Mouse (Mus musculus): Measurements from ENCODE around the gene Irak3. TPM values are rescaled to one million over a fixed set of nuclear protein-coding genes. Genes with fewer than 3 reads are reported as not detected.
A peak's percentile ranks its signal among the peaks of the same experiment; 100 is the strongest.
"Not testable (repeated sequence)": the region's sequence is repeated elsewhere in the genome, so short reads cannot be mapped to it uniquely, and the experiment has no call there.

Irak3 gene
- polyA plus RNA-seq, 1 experiment: 0.80 TPM

GRCm38 (mm10) chr10:120164931-120165792 is 36.8 kb downstream of the Irak3 start:
- DNase-seq (ENCODE audit: extremely low spot score in 1 of 2, low spot score in 1 of 2): no peak

GRCm38 (mm10) chr10:120163490-120163889 is 38.4 kb downstream of the Irak3 start:
- DNase-seq (ENCODE audit: extremely low spot score in 1 of 2, low spot score in 1 of 2): no peak

GRCm38 (mm10) chr10:120162840-120163239 is 39.1 kb downstream of the Irak3 start:
- DNase-seq (ENCODE audit: extremely low spot score in 1 of 2, low spot score in 1 of 2): no peak

GRCm38 (mm10) chr10:120160533-120160932 is 41.4 kb downstream of the Irak3 start:
- no peak for DNase-seq (ENCODE audit: extremely low spot score in 1 of 2, low spot score in 1 of 2)

- no peak for DNase-seq (ENCODE audit: extremely low spot score in 1 of 2, low spot score in 1 of 2)
Observed at GRCm38 (mm10) chr10:120153911-120154310, 48.0 kb downstream of the Irak3 start.

GRCm38 (mm10) chr10:120151672-120152071 is 50.3 kb downstream of the Irak3 start:
- no peak for DNase-seq (ENCODE audit: extremely low spot score in 1 of 2, low spot score in 1 of 2)

- DNase-seq (ENCODE audit: extremely low spot score in 1 of 2, low spot score in 1 of 2): no peak
Observed at GRCm38 (mm10) chr10:120140916-120141516, 60.9 kb downstream of the Irak3 start.

- no peak for DNase-seq (ENCODE audit: extremely low spot score in 1 of 2, low spot score in 1 of 2)
Observed at GRCm38 (mm10) chr10:120140193-120140592, 61.7 kb downstream of the Irak3 start.

GRCm38 (mm10) chr10:120136020-120136562 is 65.8 kb downstream of the Irak3 start:
- DNase-seq (ENCODE audit: extremely low spot score in 1 of 2, low spot score in 1 of 2): no peak

- no peak for DNase-seq (ENCODE audit: extremely low spot score in 1 of 2, low spot score in 1 of 2)
Observed at GRCm38 (mm10) chr10:120133697-120134096, 68.2 kb downstream of the Irak3 start.

GRCm38 (mm10) chr10:120130621-120131020 is 71.3 kb downstream of the Irak3 start:
- peak in 1 of 2 experiments; percentile 84 for DNase-seq (ENCODE audit: extremely low spot score in 1 of 2, low spot score in 1 of 2)

GRCm38 (mm10) chr10:120128601-120129277 is 73.2 kb downstream of the Irak3 start:
- DNase-seq (ENCODE audit: extremely low spot score in 1 of 2, low spot score in 1 of 2): no peak

- DNase-seq (ENCODE audit: extremely low spot score in 1 of 2, low spot score in 1 of 2): no peak
Observed at GRCm38 (mm10) chr10:120125465-120125857, 76.5 kb downstream of the Irak3 start.

- DNase-seq (ENCODE audit: extremely low spot score in 1 of 2, low spot score in 1 of 2): peak; percentile 78 to 95
Observed at GRCm38 (mm10) chr10:120124801-120125464, 77.0 kb downstream of the Irak3 start.

GRCm38 (mm10) chr10:120123721-120124120 is 78.2 kb downstream of the Irak3 start:
- DNase-seq (ENCODE audit: extremely low spot score in 1 of 2, low spot score in 1 of 2): no peak

- DNase-seq (ENCODE audit: extremely low spot score in 1 of 2, low spot score in 1 of 2): no peak
Observed at GRCm38 (mm10) chr10:120115249-120115648, 86.7 kb downstream of the Irak3 start.

- no peak for DNase-seq (ENCODE audit: extremely low spot score in 1 of 2, low spot score in 1 of 2)
Observed at GRCm38 (mm10) chr10:120114493-120114892, 87.4 kb downstream of the Irak3 start.

- no peak for DNase-seq (ENCODE audit: extremely low spot score in 1 of 2, low spot score in 1 of 2)
Observed at GRCm38 (mm10) chr10:120113980-120114379, 88.0 kb downstream of the Irak3 start.

GRCm38 (mm10) chr10:120113482-120113881 is 88.4 kb downstream of the Irak3 start:
- not testable (repeated sequence) for DNase-seq (ENCODE audit: extremely low spot score in 1 of 2, low spot score in 1 of 2)

Measured in frontal cortex, adult 2 months (tissue).